Mouse (Mus musculus) common myeloid progenitor, adult 5-6 weeks (primary cell): ENCODE results near the gene Klhl41. TPM values are rescaled to one million over a fixed set of nuclear protein-coding genes. Genes with fewer than 3 reads are reported as not detected.

Source experiments
- total RNA-seq: library from RNA; stranded (forward); fragments of 200-1000, 187-1606 nt; gene quantifications from 2 replicates; pipeline ENCODE4 v1.2.3, GENCODE M21; 2017

Gene Klhl41
- total RNA-seq, 1 experiment from 2014 or later: not detected

Other genes starting within 250 kb of the Klhl41 start
- gene Lrp2, start 84.1 kb upstream of the Klhl41 start, total RNA-seq: not detected in 2 replicates
- 4.2 and 8.4 TPM in 2 replicates for gene Bbs5, start 22.9 kb upstream of the Klhl41 start, total RNA-seq
- 17.8 and 20.9 TPM in 2 replicates for gene Fastkd1, start 43.4 kb downstream of the Klhl41 start, total RNA-seq
- gene Ppig, start 52.4 kb downstream of the Klhl41 start, total RNA-seq: 86.4 and 117 TPM in 2 replicates
- 4.0 and 5.5 TPM in 2 replicates for gene Ccdc173, start 119.5 kb downstream of the Klhl41 start, total RNA-seq
- 26.0 and 27.5 TPM in 2 replicates for gene Phospho2, start 119.5 kb downstream of the Klhl41 start, total RNA-seq
- gene Klhl23, start 151.8 kb downstream of the Klhl41 start, total RNA-seq: 18.2 and 28.2 TPM in 2 replicates
- gene Ssb, start 191.4 kb downstream of the Klhl41 start, total RNA-seq: 696 and 720 TPM in 2 replicates
- 48.1 and 48.3 TPM in 2 replicates for gene Mettl5, start 215.5 kb downstream of the Klhl41 start, total RNA-seq
- 55.6 and 56.1 TPM in 2 replicates for gene Ubr3, start 227.1 kb downstream of the Klhl41 start, total RNA-seq